Mouse (Mus musculus): ENCODE data around the gene Hspb2.

GRCm38 (mm10) chr9:50797641-50798040 lies 45.5 kb upstream of the Hspb2 start:
- TF ChIP-seq CTCF (IDR thresholded peaks at IDR 0.05; ENCODE audit: insufficient read depth, low read length) (no peak), POLR2A (IDR thresholded peaks at IDR 0.05; ENCODE audit: borderline replicate concordance, extremely low read depth, low read depth, low read length) (no peak)
